Mouse (Mus musculus) liver, adult 2 months (tissue): Measurements from ENCODE around the gene Gm21973. TPM values are rescaled to one million over a fixed set of nuclear protein-coding genes. Genes with fewer than 3 reads are reported as not detected.

ENCODE experiments used
- DNase-seq: peaks from one replicate; pipeline ENCODE4 v3.0.0-alpha.2; 2011; ENCODE audit warnings: low read depth, low spot score; ENCODE audit errors: extremely low read depth
- H3K27ac ChIP-seq: fragments of 200-500 bp; replicated peaks from 2 replicates; pipeline ENCODE4 v1.5.1; 2012; ENCODE audit warnings: low read depth, mild to moderate bottlenecking, control low read depth, inconsistent platforms, low read length; ENCODE audit not compliant: insufficient read depth
- H3K27me3 ChIP-seq: fragments of 200-500 bp; 2 replicates; pipeline ENCODE4 v1.6.1; 2012; ENCODE audit warnings: mild to moderate bottlenecking, moderate library complexity, low read length, inconsistent platforms; ENCODE audit not compliant: control insufficient read depth, insufficient read depth
- H3K36me3 ChIP-seq: fragments of 200-500 bp; 2 replicates; pipeline ENCODE4 v1.6.1; 2012; ENCODE audit warnings: low read length, inconsistent platforms; ENCODE audit not compliant: control insufficient read depth, insufficient read depth
- H3K4me1 ChIP-seq: fragments of 200-500 bp; 2 replicates; pipeline ENCODE4 v1.6.1; 2011; ENCODE audit warnings: low read length; ENCODE audit not compliant: control insufficient read depth, insufficient read depth
- H3K4me3 ChIP-seq: fragments of 200-500 bp; 2 replicates; pipeline ENCODE4 v1.5.1; 2011; ENCODE audit warnings: low read depth, mild to moderate bottlenecking, control low read depth, low read length, moderate library complexity; ENCODE audit not compliant: insufficient read depth
- H3K79me2 ChIP-seq: fragments of 200-500 bp; 2 replicates; pipeline ENCODE4 v1.6.1; 2012; ENCODE audit warnings: inconsistent platforms, mild to moderate bottlenecking, low read length, moderate library complexity; ENCODE audit not compliant: control insufficient read depth, insufficient read depth
- H3K9ac ChIP-seq: fragments of 200-500 bp; 2 replicates; pipeline ENCODE4 v1.6.1; 2012; ENCODE audit warnings: low read depth, mild to moderate bottlenecking, control low read depth, inconsistent platforms, low read length
- CTCF ChIP-seq: fragments of 200-500 bp; IDR thresholded peaks from 2 replicates; pipeline ENCODE4 v1.5.1; 2011; ENCODE audit warnings: low read depth, low read length, control low read depth
- POLR2A ChIP-seq: fragments of 200-500 bp; IDR thresholded peaks from 2 replicates; pipeline ENCODE4 v1.6.1; 2011; ENCODE audit warnings: low read length, control low read depth; ENCODE audit not compliant: insufficient read depth; ENCODE audit errors: extremely low read depth
- WGBS: fragments of 180-500 bp; shearing (Covaris S2); methylation state at CpG from one replicate; pipeline ENCODE4 v1.1.7; 2018; 5-methylcytosine and 5-hydroxymethylcytosine counted together
- polyA plus RNA-seq: library from polyadenylated mRNA; depleted of rRNA; stranded (reverse); fragments of >200 nt; gene quantifications from 2 replicates; pipeline ENCODE4 v1.2.3, GENCODE M21; 2012
- total RNA-seq: library from RNA; depleted of rRNA; stranded (reverse); fragments of >200 nt; gene quantifications from 2 replicates; pipeline ENCODE4 v1.2.3, GENCODE M21; 2014

Gm21973 gene
- total and polyA plus RNA-seq, 2 experiments, result 0.59 to 1.9 TPM

GRCm38 (mm10) chr15:10378338-10378959 is 53.3 kb downstream of the Gm21973 start:
- Histone ChIP-seq H3K4me3 (no peak overlapping the region), H3K36me3 (peaks cover 16% of the 10 kb centered on the region), H3K4me1 (peaks cover 30% of the 10 kb centered on the region), H3K27me3 (no peaks in the 10 kb centered on the region), H3K27ac (peak overlapping the region; percentile 97), H3K79me2 (no peaks in the 10 kb centered on the region), H3K9ac (peak overlapping the region; percentile 59)
- TF ChIP-seq CTCF (no peak), POLR2A (no peak)
- DNase-seq, result peak; percentile 97
- 30% methylated on average over 4 of the region's 4 CpGs for WGBS

GRCm38 (mm10) chr15:10379757-10380458 is 54.7 kb downstream of the Gm21973 start:
- DNase-seq, result peak; percentile 98

GRCm38 (mm10) chr15:10387263-10387662 is 62.1 kb downstream of the Gm21973 start:
- Histone ChIP-seq H3K4me3 (no peak overlapping the region), H3K27ac (no peak overlapping the region), H3K36me3 (peaks cover 36% of the 10 kb centered on the region), H3K9ac (no peak overlapping the region), H3K4me1 (no peaks in the 10 kb centered on the region), H3K27me3 (no peaks in the 10 kb centered on the region), H3K79me2 (no peaks in the 10 kb centered on the region)
- TF ChIP-seq POLR2A, result no peak
- no peak for TF ChIP-seq CTCF
- no peak for DNase-seq
- WGBS, result 91% methylated on average over 2 of the region's 2 CpGs

More at GRCm38 (mm10) chr15:10379757-10380458, 54.7 kb downstream of the Gm21973 start:
- no peaks in the 10 kb centered on the region for H3K27me3 ChIP-seq
- H3K36me3 ChIP-seq, result peaks cover 21% of the 10 kb centered on the region
- TF ChIP-seq POLR2A (no peak), CTCF (no peak)
- no peak overlapping the region for H3K9ac ChIP-seq
- H3K79me2 ChIP-seq, result no peaks in the 10 kb centered on the region
- H3K4me1 ChIP-seq, result peaks cover 30% of the 10 kb centered on the region
- no peak overlapping the region for H3K4me3 ChIP-seq
- peak overlapping the region; percentile 100 for H3K27ac ChIP-seq
- WGBS, result 26% methylated on average over 3 of the region's 3 CpGs

GRCm38 (mm10) chr15:10399795-10400194 is 74.6 kb downstream of the Gm21973 start:
- 11% methylated on average over 2 of the region's 2 CpGs for WGBS
- Histone ChIP-seq H3K27me3 (no peaks in the 10 kb centered on the region), H3K27ac (peak overlapping the region; percentile 56), H3K79me2 (peaks cover 2% of the 10 kb centered on the region; the same call in 1 of the 2 replicates), H3K9ac (no peak overlapping the region), H3K4me3 (no peak overlapping the region), H3K4me1 (no peaks in the 10 kb centered on the region), H3K36me3 (peaks cover 13% of the 10 kb centered on the region)
- DNase-seq, result peak; percentile 100
- TF ChIP-seq POLR2A (no peak), CTCF (no peak)

GRCm38 (mm10) chr15:10400415-10400814 is 75.2 kb downstream of the Gm21973 start:
- 50% methylated on average over 3 of the region's 3 CpGs for WGBS
- H3K79me2 ChIP-seq, result peaks cover 2% of the 10 kb centered on the region; the same call in 1 of the 2 replicates
- no peak for TF ChIP-seq POLR2A
- peak; percentile 41; the same call in 1 of the 2 replicates for TF ChIP-seq CTCF
- no peaks in the 10 kb centered on the region for H3K4me1 ChIP-seq
- peaks cover 13% of the 10 kb centered on the region for H3K36me3 ChIP-seq
- H3K9ac ChIP-seq, result no peak overlapping the region
- no peak overlapping the region for H3K4me3 ChIP-seq
- peak; percentile 67 for DNase-seq
- peak overlapping the region; percentile 23 for H3K27ac ChIP-seq
- H3K27me3 ChIP-seq, result no peaks in the 10 kb centered on the region
